19 mouse cellular contexts compared by ENCODE assay signal in the genomic region with DNA sequence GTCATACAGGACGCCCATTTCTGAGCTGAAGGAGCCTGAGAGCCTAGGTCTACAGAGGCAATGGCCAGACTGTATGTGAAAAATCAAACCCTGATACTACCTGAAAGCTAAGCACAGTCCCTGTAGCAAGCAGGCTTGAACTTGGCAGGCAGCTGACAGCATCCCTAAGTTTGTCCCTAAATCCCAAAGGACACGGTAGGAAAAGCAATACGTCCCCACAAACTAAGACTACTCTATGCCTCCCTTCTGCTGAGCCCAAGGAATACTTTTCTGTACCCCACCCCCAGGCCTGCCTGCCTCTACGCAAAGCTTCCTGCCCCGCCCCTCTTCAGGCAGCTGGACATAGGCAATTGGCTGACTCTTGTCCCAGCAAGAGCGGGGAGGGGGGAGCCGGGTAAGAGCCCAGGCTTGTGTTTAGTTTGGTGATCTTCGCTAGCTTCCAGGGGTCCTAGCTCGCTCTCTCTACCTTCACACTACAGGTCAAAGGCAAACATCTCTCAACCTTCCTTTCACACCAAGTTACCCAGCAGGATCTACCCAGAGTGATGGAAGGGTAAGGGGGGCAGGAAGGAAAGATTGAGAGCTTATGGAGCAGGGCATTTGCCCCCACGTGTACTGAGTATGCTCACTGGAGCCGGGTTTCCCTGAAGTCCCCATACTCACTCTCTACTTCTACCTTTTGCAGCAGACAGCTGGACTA. TPM values are rescaled to one million over a fixed set of nuclear protein-coding genes. Genes with fewer than 3 reads are reported as not detected.
DNase-seq lines count a peak whose midpoint lies in the region; ATAC-seq and TF ChIP-seq lines count a peak whose summit lies in the region.
"Had no signal": no experiment of that assay in that cellular context is flagged by ENCODE, and none has a peak within 500 bp of the region (broad histone marks: within the 10 kb centered on the region; RNA-seq: fewer than 3 reads in every experiment).

No protein-coding gene starts in this region.

- H3K4me3 ChIP-seq in lung, postnatal 0 days (ENCODE audit: low read depth, low read length): no peak overlapping the region
- H3K4me3 ChIP-seq: embryonic facial prominence, embryonic 15.5 days; liver, embryonic 13.5 days had no signal

- TF ChIP-seq CTCF in lung, postnatal 0 days (IDR thresholded peaks at IDR 0.05): no peak

- no peak overlapping the region for H3K9ac ChIP-seq in lung, postnatal 0 days (replicated peaks; ENCODE audit: low read depth)
- H3K9ac ChIP-seq: embryonic facial prominence, embryonic 15.5 days; liver, embryonic 13.5 days had no signal

- peaks cover 51% of the 10 kb centered on the region for H3K27me3 ChIP-seq in lung, postnatal 0 days (replicated peaks; ENCODE audit: insufficient read depth, low read length)

- no peak overlapping the region for H3K27ac ChIP-seq in lung, postnatal 0 days (ENCODE audit: low read length)
- H3K27ac ChIP-seq: embryonic facial prominence, embryonic 15.5 days; liver, embryonic 13.5 days had no signal

- H3K4me2 ChIP-seq in lung, postnatal 0 days (replicated peaks; ENCODE audit: low read depth, low read length): no peak overlapping the region
- H3K4me2 ChIP-seq: liver, embryonic 13.5 days had no signal

- H3K36me3 ChIP-seq in lung, postnatal 0 days (ENCODE audit: insufficient read depth, low read length): no peaks in the 10 kb centered on the region
- H3K36me3 ChIP-seq: embryonic facial prominence, embryonic 15.5 days; liver, embryonic 13.5 days had no signal

- DNase-seq in heart, adult 11 months: peak; percentile 83
- DNase-seq in heart, postnatal 25 days (ENCODE audit: low spot score): no peak
- DNase-seq in lung, adult 18-20 months: peak; percentile 23 to 46
- no peak for DNase-seq in lung, postnatal 0 days (ENCODE audit: low spot score)
- peak; percentile 11 for DNase-seq in embryo, embryonic 9.5 days (ENCODE audit: extremely low spot score)
- peak; percentile 46 for DNase-seq in lung, postnatal 36 days
- no peak for DNase-seq in T-cell, adult 2 months (ENCODE audit: low spot score)
- DNase-seq: adrenal gland, postnatal 36 days; cerebellum, postnatal 14 days; kidney, postnatal 25 days; liver, embryonic 13.5 days; thymus, adult 18-20 months had no signal

- H3K4me1 ChIP-seq in lung, postnatal 0 days (ENCODE audit: insufficient read depth, low read depth, low read length): no peaks in the 10 kb centered on the region

- no peak for ATAC-seq in lung, postnatal 0 days
- ATAC-seq in megakaryocyte, adult 5-6 weeks (ENCODE audit: poor library complexity, severe bottlenecking): no peak

- TF ChIP-seq EP300 in lung, postnatal 0 days (IDR thresholded peaks at IDR 0.05): no peak

- intact Hi-C loops in heart, postnatal 25 days (cut with DNase I): no loop called here

- 6% methylated on average over 11 of the region's 11 CpGs for WGBS in lung, postnatal 0 days

- no peaks in the 10 kb centered on the region for H3K9me3 ChIP-seq in lung, postnatal 0 days (ENCODE audit: low read length)
- H3K9me3 ChIP-seq: embryonic facial prominence, embryonic 15.5 days; liver, embryonic 13.5 days had no signal

RNA-seq across cellular contexts. Expression of a gene that starts 1.3 kb away (rescaled TPM):
- total RNA-seq in heart, postnatal 25 days (2021): not detected
- 0.18 and 0.19 TPM in 2 replicates for polyA plus RNA-seq in lung, postnatal 0 days (2015; fragmentation: Nextera tagmentation; extraction: Ambion mirVana)
- not detected in 2 replicates for total RNA-seq in megakaryocyte, adult 5-6 weeks (2015)
- not detected in 2 replicates for total RNA-seq in megakaryocyte, adult 5-6 weeks (2017)
- total RNA-seq: megakaryocyte progenitor cell, adult 5-6 weeks; monocyte, adult 5-6 weeks had no signal
- polyA plus RNA-seq: liver, embryonic 13.5 days; spleen, adult 2 months had no signal

RNA-seq across cellular contexts. Expression of a gene that starts 9.4 kb away (rescaled TPM):
- total RNA-seq in heart, postnatal 25 days (2021): not detected
- polyA plus RNA-seq in lung, postnatal 0 days (2015; fragmentation: Nextera tagmentation; extraction: Ambion mirVana): not detected in 2 replicates
- total RNA-seq in megakaryocyte, adult 5-6 weeks (2015): not detected in 2 replicates
- total RNA-seq in megakaryocyte, adult 5-6 weeks (2017): not detected in 2 replicates
- total RNA-seq: adrenal gland, postnatal 36 days; megakaryocyte progenitor cell, adult 5-6 weeks; monocyte, adult 5-6 weeks had no signal
- polyA plus RNA-seq: embryonic facial prominence, embryonic 15.5 days; heart, postnatal 0 days; liver, embryonic 13.5 days; neural tube, embryonic 14.5 days; spleen, adult 2 months had no signal

RNA-seq across cellular contexts. Expression of a gene that starts 27.1 kb away (rescaled TPM):
- total RNA-seq in heart, postnatal 25 days (2021): not detected
- polyA plus RNA-seq in lung, postnatal 0 days (2015; fragmentation: Nextera tagmentation; extraction: Ambion mirVana): not detected in 2 replicates
- total RNA-seq in megakaryocyte, adult 5-6 weeks (2015): not detected in 2 replicates
- not detected in 2 replicates for total RNA-seq in megakaryocyte, adult 5-6 weeks (2017)
- total RNA-seq: adrenal gland, postnatal 36 days; megakaryocyte progenitor cell, adult 5-6 weeks had no signal
- polyA plus RNA-seq: embryonic facial prominence, embryonic 15.5 days; heart, postnatal 0 days; liver, embryonic 13.5 days; neural tube, embryonic 14.5 days; spleen, adult 2 months had no signal

RNA-seq across cellular contexts. Expression of a gene that starts 49.6 kb away (rescaled TPM):
- 10 to 100 TPM; 39.2 to 39.3 TPM for total RNA-seq in heart, postnatal 25 days (2021)
- polyA plus RNA-seq in lung, postnatal 0 days (2015; fragmentation: Nextera tagmentation; extraction: Ambion mirVana): 78.5 and 87.6 TPM in 2 replicates
- total RNA-seq in megakaryocyte, adult 5-6 weeks (2015): 45.8 and 46.8 TPM in 2 replicates
- total RNA-seq in megakaryocyte, adult 5-6 weeks (2017): 45.5 and 51.8 TPM in 2 replicates

Comparison
In these comparisons a context has a peak if more than half of its experiments do, and no peak if none do; other contexts are left out.
1. DNase-seq: peak in heart, adult 11 months (single experiment), lung, adult 18-20 months (2 of 2), embryo, embryonic 9.5 days (single experiment) and lung, postnatal 36 days (single experiment); none in heart, postnatal 25 days (single experiment), lung, postnatal 0 days (single experiment) and T-cell, adult 2 months (single experiment).